Mouse (Mus musculus): ENCODE measurements around the gene Fbxo6. TPM values are rescaled to one million over a fixed set of nuclear protein-coding genes. Genes with fewer than 3 reads are reported as not detected.
A peak's percentile ranks its signal among the peaks of the same experiment; 100 is the strongest.
"Not testable (repeated sequence)": the region's sequence is repeated elsewhere in the genome, so short reads cannot be mapped to it uniquely, and the experiment has no call there.

The Fbxo6 gene
- total RNA-seq, 2 experiments from 2014 or later = 2.8 to 3.3 TPM

DNA sequence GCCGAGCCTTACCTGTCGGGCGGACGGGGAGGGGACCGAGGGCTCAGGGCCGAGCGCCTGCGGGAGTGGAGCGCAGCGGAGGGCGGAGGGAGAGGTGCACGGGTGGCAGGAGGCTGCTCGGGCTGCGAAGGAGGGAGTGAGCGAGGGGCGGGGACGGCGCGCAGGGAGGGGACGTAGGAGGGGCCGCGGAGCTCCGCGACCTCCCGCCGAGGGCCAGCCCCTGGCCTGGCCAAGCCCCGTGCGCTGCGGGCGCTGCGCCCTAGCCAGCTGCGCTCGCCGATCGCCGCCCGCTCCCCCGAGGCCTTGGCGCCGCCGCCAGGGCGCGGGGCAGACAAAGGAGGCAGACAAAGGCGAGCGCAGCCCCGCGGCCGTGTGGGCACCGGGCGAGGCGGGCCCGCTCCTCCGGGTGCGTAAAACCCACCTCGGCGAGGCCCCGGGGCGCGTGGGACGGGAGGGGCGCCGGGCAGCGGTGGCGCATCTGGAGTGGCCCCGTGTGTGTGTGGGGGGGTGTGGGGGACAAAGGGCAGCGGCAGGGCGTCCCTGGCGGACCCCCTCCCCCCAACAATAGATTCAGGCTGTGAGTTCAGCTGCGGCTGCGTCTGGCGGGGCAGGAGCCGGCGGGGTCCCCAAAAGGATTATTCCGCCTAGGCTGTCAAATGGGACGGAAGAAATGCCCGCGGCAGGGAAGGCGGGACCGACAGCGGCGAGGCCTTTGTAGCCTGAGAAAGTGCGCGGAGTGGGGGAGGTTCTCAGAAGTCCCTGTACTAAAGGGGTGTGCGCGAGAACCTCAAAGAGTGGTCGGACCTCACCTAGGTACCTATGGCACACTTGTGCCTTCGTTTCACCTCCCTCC, 21.2 kb downstream of the Fbxo6 start, which contains the start of gene Draxin:
Gene Draxin, minus strand, starts transcription at position 138 of the 853 bp plus-strand sequence.
- no peak for ATAC-seq (replicated peaks; ENCODE audit: low FRiP score, poor library complexity, severe bottlenecking)

GRCm38 (mm10) chr4:148130133-148130532, 21.8 kb downstream of the Fbxo6 start, which contains the start of gene Mad2l2:
Gene Mad2l2 (plus strand): TSS chr4:148130384.
- no peak for ATAC-seq (replicated peaks; ENCODE audit: low FRiP score, poor library complexity, severe bottlenecking)

DNA sequence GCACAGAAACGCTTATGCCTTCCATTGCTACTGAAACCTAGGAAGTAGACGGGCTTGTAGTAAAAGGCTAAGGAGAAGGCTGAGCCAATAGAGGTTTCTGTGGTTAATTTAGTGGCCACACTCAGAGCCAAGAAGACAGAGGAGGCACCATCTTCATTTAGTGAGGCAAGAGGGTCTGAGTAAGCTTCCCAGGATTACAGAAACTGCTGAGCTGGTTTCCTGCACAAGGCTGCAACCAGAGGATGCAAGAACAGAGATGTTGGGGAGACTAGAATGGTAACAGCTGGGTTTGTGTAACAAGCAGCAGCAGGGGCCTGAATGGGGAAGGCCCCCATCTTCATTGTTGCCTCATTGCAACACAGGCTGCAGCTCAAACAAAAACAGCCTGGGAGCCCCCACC, 23.3 kb downstream of the Fbxo6 start:
- ATAC-seq (replicated peaks; ENCODE audit: low FRiP score, poor library complexity, severe bottlenecking) = no peak

- no peak for ATAC-seq (replicated peaks; ENCODE audit: low FRiP score, poor library complexity, severe bottlenecking)
Measured at GRCm38 (mm10) chr4:148128241-148128640, 23.7 kb downstream of the Fbxo6 start.

DNA sequence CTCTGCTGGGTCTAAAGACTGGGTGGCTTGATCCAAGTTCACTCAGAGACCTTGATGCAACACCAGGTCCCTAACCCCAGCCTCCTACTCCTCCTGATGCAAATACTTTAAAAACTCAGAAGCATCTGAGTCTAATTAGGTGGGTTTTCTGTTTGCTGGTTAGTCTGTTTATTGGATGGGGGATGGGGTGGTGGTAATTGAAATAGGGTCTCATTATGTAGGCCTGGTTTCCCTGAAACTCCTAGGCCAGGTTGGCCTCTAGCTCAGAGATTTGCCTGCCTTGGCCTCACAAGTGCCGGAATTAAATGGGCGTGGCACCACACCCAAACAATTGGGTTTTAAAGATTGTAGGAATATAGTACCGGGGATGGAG, 29.3 kb downstream of the Fbxo6 start:
- ATAC-seq (replicated peaks; ENCODE audit: low FRiP score, poor library complexity, severe bottlenecking) = no peak

GRCm38 (mm10) chr4:148121982-148122693, 29.8 kb downstream of the Fbxo6 start:
- no peak for ATAC-seq (replicated peaks; ENCODE audit: low FRiP score, poor library complexity, severe bottlenecking)

GRCm38 (mm10) chr4:148121362-148121761, 30.6 kb downstream of the Fbxo6 start:
- ATAC-seq (replicated peaks; ENCODE audit: low FRiP score, poor library complexity, severe bottlenecking) = no peak

GRCm38 (mm10) chr4:148120555-148120954, 31.4 kb downstream of the Fbxo6 start:
- ATAC-seq (replicated peaks; ENCODE audit: low FRiP score, poor library complexity, severe bottlenecking) = no peak

- not testable (repeated sequence) for ATAC-seq (replicated peaks; ENCODE audit: low FRiP score, poor library complexity, severe bottlenecking)
Measured at GRCm38 (mm10) chr4:148119578-148119977, 32.4 kb downstream of the Fbxo6 start.

DNA sequence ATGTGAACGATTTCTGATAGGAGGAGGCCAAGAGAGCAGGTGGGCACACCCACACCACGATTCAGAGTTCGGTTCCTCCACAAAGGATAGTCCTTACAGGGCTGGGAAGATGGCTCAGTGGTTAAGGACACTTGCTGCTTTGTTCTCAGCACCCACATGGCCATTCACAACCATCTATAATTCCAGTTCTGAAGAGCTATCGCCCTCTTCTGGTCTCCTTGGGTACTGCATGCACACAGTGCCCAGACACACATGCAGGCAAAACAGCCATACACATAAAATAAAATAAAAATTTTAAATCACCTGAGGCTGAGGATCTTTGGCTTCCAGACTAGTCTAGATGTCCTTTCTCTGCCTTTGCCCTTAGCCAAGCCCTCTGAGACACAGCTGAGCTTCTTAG, 34.5 kb downstream of the Fbxo6 start:
- ATAC-seq (replicated peaks; ENCODE audit: low FRiP score, poor library complexity, severe bottlenecking) = no peak

- no peak for ATAC-seq (replicated peaks; ENCODE audit: low FRiP score, poor library complexity, severe bottlenecking)
Measured at GRCm38 (mm10) chr4:148116657-148117056, 35.3 kb downstream of the Fbxo6 start.

- ATAC-seq (replicated peaks; ENCODE audit: low FRiP score, poor library complexity, severe bottlenecking) = no peak
Measured at GRCm38 (mm10) chr4:148115467-148115866, 36.5 kb downstream of the Fbxo6 start.

DNA sequence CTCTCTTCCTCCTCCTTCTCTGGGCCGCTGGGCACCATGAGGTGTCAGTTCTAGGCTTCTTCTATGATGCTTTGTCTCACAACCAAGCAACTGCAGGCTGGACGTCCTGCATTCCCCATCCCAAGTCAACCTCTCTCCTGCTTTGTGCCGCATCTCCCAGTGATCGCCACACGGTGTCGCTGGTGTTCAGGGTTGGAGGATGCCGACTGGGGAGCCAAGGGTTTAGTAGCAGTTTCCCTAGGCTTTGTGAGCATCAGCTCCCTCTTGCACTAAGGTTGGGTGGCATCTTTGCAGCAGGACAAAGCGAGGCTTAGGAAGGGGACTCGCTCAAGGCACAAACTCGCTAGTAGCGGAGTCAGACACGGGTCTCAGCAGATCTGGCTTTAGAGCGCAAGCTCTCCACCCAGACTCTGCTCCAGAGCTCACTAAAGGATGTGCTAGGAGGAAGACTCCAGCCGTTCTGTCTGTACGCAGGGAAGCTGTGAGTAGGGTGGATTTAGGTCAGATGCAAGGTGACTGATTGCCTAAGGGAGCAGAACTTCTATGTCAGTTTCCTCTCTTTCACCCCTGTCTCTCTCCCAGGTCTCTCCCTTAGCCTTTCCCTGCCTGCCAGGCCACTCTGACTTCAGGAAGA, 37.1 kb downstream of the Fbxo6 start:
- peak; percentile 81 for ATAC-seq (replicated peaks; ENCODE audit: low FRiP score, poor library complexity, severe bottlenecking)

GRCm38 (mm10) chr4:148112519-148112918, 39.4 kb downstream of the Fbxo6 start:
- ATAC-seq (replicated peaks; ENCODE audit: low FRiP score, poor library complexity, severe bottlenecking) = no peak

DNA sequence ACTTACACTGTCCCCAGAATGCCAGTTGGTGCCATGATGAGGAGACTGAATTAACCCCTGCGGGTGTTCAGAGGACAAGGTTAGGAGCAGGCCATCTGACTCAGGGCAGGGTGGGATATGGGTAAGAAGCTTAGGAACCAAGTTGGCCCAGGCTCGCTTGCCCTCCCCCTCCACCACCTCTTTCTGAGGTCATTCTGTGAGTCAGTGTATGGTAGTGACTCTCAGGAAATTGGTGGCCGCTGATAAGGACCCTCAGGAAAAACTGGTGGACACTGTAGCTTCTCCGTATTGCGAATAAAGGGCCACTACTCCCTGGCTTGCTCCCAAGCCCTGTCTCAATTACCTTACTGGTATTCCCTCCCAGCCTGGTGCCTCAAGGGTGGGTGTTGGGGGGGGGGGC, 42.7 kb downstream of the Fbxo6 start:
- ATAC-seq (replicated peaks; ENCODE audit: low FRiP score, poor library complexity, severe bottlenecking) = no peak

GRCm38 (mm10) chr4:148108565-148109100, 43.3 kb downstream of the Fbxo6 start:
- ATAC-seq (replicated peaks; ENCODE audit: low FRiP score, poor library complexity, severe bottlenecking) = no peak

DNA sequence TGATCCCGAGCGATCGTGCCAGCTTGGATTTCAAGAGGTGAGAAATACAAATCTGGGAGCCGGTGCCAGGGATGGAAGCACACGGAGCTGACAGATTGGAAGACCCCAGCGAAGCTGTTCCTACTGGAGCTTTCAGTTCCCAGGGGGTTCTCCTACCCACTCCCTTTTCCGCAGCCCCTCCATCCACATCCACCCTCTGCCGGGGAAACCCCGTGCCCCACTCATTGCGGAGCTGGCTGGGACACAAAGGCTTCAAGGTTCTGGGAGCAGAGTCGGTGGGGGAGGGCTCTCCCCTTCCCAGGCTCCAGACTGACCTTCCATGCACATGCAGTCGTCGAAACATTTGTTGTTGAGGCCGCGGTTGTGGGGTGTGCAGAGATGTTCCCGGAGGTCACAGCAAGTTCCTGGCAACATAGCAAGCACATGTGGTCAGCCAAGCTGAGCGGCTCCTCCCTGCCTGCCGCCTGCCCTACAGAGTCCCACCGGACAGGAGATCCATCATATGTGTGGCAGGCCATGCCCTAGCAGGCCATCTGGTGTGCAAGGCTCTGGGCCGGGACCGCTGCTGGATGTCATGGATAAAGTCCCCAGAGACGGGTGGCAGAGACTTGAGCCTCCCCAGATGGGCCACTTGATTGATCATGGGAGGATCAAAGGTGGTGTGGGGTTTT, 44.2 kb downstream of the Fbxo6 start:
- ATAC-seq (replicated peaks; ENCODE audit: low FRiP score, poor library complexity, severe bottlenecking) = no peak

GRCm38 (mm10) chr4:148104146-148104545, 47.8 kb downstream of the Fbxo6 start:
- no peak for ATAC-seq (replicated peaks; ENCODE audit: low FRiP score, poor library complexity, severe bottlenecking)

DNA sequence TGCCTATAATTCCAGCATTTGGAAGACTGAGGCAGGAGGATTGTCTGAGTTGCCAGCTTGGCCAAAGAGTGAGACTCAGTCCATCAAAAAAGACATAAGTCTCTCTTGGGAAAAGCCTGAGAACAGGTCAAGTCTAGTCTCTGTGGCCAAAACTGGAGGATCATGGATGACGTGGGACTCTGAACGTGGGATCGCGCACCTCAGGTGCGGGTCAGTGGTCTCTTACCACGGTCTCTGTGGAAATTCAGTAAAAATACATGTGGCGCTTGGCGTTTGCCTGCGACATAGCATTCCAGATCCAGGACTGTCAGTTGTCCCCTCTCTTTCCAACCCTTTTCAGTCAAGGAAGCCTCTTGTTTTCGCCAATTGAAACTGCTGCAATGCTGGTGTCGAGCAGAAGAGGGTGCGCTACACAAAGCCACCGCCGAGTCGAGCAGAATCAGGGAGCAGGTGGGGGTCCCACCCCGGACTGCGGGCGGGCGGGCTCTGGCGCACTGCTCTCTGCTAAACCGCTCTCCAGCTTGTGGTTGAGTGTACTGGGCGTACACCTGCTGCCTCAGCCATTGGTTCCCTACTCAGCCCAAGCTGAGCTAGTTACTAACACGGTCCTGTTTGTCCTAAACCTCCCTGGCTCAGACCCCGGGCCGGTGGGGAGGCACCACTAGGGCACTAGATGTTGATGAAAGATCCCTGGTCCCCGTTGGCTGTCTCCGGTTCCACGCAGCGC, 50.0 kb downstream of the Fbxo6 start:
- no peak for ATAC-seq (replicated peaks; ENCODE audit: low FRiP score, poor library complexity, severe bottlenecking)
